Mouse (Mus musculus) lung, embryonic 15.5 days (tissue): Measurements from ENCODE around the gene Igsf3. TPM values are rescaled to one million over a fixed set of nuclear protein-coding genes. Genes with fewer than 3 reads are reported as not detected.

Experiments
- ATAC-seq: fragments of 200-750 bp; cut with Nextera tagmentation; 2 replicates; pipeline ENCODE4 v1.8.0; 2017; ENCODE audit warnings: moderate number of reproducible peaks, borderline replicate concordance; ENCODE audit not compliant: low FRiP score, low TSS enrichment; ENCODE audit errors: extremely low read depth
- H3K27ac ChIP-seq: fragments of 300-500 bp; sonication (generic); 2 replicates; pipeline ENCODE4 v1.5.1; 2015; ENCODE audit warnings: moderate library complexity, mild to moderate bottlenecking, inconsistent platforms
- H3K27me3 ChIP-seq: fragments of 300-500 bp; sonication (generic); 2 replicates; pipeline ENCODE4 v1.6.1; 2015; ENCODE audit warnings: inconsistent platforms
- H3K36me3 ChIP-seq: fragments of 300-500 bp; sonication (generic); 2 replicates; pipeline ENCODE4 v1.6.1; 2015; ENCODE audit warnings: inconsistent platforms
- H3K4me1 ChIP-seq: fragments of 300-500 bp; sonication (generic); 2 replicates; pipeline ENCODE4 v1.6.1; 2015; ENCODE audit warnings: inconsistent platforms
- H3K4me2 ChIP-seq: fragments of 300-500 bp; sonication (generic); 2 replicates; pipeline ENCODE4 v1.6.1; 2015; ENCODE audit warnings: inconsistent platforms, mild to moderate bottlenecking, moderate library complexity
- H3K4me3 ChIP-seq: fragments of 300-500 bp; sonication (generic); 2 replicates; pipeline ENCODE4 v1.5.1; 2015; ENCODE audit warnings: mild to moderate bottlenecking, inconsistent platforms
- H3K9ac ChIP-seq: fragments of 300-500 bp; sonication (generic); 2 replicates; pipeline ENCODE4 v1.6.1; 2015; ENCODE audit warnings: inconsistent platforms
- H3K9me3 ChIP-seq: fragments of 300-500 bp; sonication (generic); 2 replicates; pipeline ENCODE4 v1.6.1; 2016; ENCODE audit warnings: inconsistent platforms
- WGBS: fragments of 180-500 bp; shearing (Covaris S2); methylation state at CpG from one replicate; pipeline ENCODE4 v1.1.7; 2015; 5-methylcytosine and 5-hydroxymethylcytosine counted together
- polyA plus RNA-seq: library from polyadenylated mRNA; unstranded; fragments of >200 nt; fragmentation: Nextera tagmentation; extraction: Ambion mirVana; gene quantifications from 2 replicates; pipeline ENCODE4 v1.2.1, GENCODE M21; 2015

Igsf3 gene
- polyA plus RNA-seq, 1 experiment from 2014 or later: 41.3 TPM

DNA sequence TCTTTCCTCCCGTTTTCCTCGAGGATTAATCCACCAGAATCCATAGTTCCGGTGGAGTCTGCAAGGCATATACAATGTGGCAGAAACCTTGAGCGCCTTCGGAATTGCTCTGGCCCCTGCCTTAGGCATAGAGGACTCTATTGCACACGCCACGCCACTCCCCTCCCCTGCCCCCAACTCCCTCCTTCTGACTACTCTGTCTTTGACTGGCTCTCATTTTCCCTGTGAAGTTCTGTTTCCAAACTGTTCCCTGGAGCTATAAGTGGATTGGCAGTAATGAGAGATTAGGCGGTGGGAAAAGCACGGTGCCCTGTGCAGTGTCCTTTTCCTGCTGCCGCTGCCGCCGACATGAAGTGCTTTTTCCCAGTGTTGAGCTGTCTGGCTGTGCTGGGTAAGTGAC lies 1.2 kb downstream of the Igsf3 start:
- Histone ChIP-seq H3K36me3 (no peaks in the 10 kb centered on the region), H3K4me1 (peaks cover 56% of the 10 kb centered on the region), H3K9ac (peak overlapping the region; percentile 86), H3K4me2 (peak overlapping the region; percentile 95), H3K27ac (peak overlapping the region; percentile 70), H3K4me3 (peak overlapping the region; percentile 87), H3K9me3 (no peaks in the 10 kb centered on the region), H3K27me3 (no peaks in the 10 kb centered on the region)
- peak; percentile 59; the same call in 1 of the 2 replicates for ATAC-seq
- WGBS: under 1% methylated on average over 12 of the region's 12 CpGs

DNA sequence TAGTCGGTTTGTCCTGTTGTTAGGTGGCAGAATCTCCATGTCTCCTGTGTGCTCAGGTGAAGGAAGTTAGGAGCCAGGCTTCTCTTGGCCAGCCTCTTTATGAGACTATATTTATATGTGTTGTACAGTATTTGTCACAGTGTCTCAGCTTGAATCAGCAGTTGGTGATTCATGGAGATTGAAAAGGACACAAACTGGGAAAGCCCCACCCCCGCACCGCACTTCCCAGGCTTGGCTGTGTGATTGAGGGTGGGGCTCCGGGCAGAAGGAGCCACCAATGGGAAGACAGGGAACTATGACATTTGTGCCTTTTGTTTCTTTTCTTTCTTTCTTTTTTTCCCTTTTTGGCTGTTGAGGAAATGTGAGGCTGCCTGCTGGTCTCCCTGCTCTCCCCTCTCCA lies 2.9 kb downstream of the Igsf3 start:
- no peak for ATAC-seq
- H3K36me3 ChIP-seq: no peaks in the 10 kb centered on the region
- H3K4me2 ChIP-seq: peak overlapping the region; percentile 95
- no peak overlapping the region for H3K9ac ChIP-seq
- no peaks in the 10 kb centered on the region for H3K9me3 ChIP-seq
- WGBS: 18% methylated on average over 4 of the region's 4 CpGs
- H3K27me3 ChIP-seq: no peaks in the 10 kb centered on the region
- peak overlapping the region; percentile 2; the same call in 1 of the 2 replicates for H3K4me3 ChIP-seq
- H3K4me1 ChIP-seq: peaks cover 64% of the 10 kb centered on the region
- H3K27ac ChIP-seq: no peak overlapping the region

DNA sequence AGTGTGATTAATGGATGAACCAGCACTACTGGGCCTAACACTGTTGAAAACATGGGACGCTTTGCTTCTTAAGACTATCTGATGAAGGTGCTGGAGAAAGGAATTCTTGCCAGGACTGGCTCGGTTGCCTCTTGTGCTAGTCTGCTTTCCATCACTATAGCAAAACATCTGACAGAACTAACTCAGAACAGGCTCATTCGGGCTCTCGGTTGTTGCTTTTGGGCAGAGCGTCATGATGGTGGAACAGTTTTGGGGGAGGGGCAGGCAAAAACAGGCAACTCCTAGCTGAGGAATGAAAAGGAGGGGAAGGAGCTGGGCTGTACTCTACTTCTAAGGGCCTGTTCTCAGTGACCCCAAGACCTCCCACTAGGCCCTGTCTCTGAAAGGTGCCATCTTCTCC lies 4.8 kb downstream of the Igsf3 start:
- H3K27me3 ChIP-seq: no peaks in the 10 kb centered on the region
- no peak for ATAC-seq
- H3K9ac ChIP-seq: no peak overlapping the region
- H3K4me2 ChIP-seq: no peak overlapping the region
- H3K9me3 ChIP-seq: no peaks in the 10 kb centered on the region
- 62% methylated on average over 5 of the region's 5 CpGs for WGBS
- H3K27ac ChIP-seq: no peak overlapping the region
- H3K36me3 ChIP-seq: no peaks in the 10 kb centered on the region
- H3K4me3 ChIP-seq: no peak overlapping the region
- peaks cover 69% of the 10 kb centered on the region for H3K4me1 ChIP-seq

DNA sequence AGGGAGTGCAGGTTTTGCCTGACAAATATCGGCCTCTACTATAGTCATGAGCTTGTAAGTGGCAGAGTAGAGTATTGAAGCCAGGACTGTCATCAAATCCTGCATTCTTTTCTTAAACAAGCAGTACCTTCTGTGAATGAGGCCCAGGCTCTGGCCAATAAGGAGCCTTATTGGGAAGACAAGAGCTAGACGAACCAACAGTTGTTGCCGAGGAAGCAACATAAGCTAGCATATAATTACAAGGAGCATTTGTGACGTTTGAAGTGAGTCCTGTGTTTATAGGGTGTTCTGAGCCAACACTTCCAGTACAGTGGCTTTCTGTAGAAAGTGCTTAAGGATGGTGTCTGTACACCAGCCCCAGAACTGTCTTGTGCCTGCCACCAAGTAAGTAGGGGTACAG lies 5.9 kb downstream of the Igsf3 start:
- no peak overlapping the region for H3K4me3 ChIP-seq
- H3K27ac ChIP-seq: no peak overlapping the region
- H3K4me1 ChIP-seq: peaks cover 71% of the 10 kb centered on the region
- WGBS: 51% methylated on average over 4 of the region's 4 CpGs
- H3K36me3 ChIP-seq: no peaks in the 10 kb centered on the region
- H3K9me3 ChIP-seq: no peaks in the 10 kb centered on the region
- H3K27me3 ChIP-seq: no peaks in the 10 kb centered on the region
- H3K4me2 ChIP-seq: no peak overlapping the region
- ATAC-seq: no peak
- no peak overlapping the region for H3K9ac ChIP-seq

DNA sequence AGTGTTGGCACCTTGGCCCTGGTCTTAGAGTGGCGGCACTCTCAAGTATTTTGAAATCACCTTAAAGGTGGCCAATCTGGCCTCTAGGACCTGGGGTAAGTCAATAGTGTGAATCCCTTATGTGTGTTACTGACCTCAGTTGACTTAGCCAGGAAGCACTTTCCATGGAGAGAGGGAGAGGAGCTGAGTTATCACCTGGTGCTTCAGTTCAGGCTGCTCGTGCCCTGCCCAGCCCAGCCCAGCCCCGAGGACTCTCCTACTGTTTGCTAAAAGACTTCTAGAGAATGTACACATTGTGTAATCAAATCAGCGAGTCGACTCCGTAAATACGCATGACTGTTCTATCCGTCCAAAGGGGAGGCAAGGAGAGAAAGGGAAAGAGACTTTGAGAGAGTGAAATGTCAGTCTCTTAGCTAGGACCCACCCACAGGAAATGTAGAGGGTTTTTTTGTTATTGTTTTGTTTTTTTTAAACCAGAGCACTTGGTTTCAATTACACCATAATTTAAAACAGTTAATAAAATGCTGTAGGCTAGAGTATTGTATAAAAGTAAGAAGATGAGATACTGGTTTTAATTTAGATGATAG lies 9.6 kb downstream of the Igsf3 start:
- Histone ChIP-seq H3K36me3 (no peaks in the 10 kb centered on the region), H3K4me3 (no peak overlapping the region), H3K4me1 (peaks cover 50% of the 10 kb centered on the region), H3K27me3 (no peaks in the 10 kb centered on the region), H3K4me2 (no peak overlapping the region), H3K9ac (no peak overlapping the region), H3K27ac (no peak overlapping the region), H3K9me3 (no peaks in the 10 kb centered on the region)
- peak; percentile 68; the same call in 1 of the 2 replicates for ATAC-seq
- WGBS: 31% methylated on average over 8 of the region's 8 CpGs

DNA sequence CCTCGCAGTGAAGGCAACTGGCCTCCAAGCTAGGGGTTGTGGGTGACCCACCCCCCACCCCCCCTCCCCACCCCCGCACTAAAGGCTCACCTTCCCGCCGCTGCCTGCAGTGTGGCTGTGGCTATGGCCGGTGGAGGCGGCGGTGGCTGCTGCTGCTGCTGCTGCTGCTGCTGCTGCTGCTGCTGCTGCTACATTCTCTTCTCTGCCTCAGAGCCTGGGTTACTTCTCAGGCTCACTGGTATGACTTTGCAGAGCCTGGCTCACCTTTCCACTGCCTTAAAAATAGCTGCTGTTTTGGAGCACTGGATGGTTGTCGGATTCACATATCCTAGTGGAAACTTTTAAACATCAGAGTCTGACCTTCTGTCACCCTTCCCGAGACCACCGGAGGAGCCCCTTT lies 11.0 kb downstream of the Igsf3 start:
- no peaks in the 10 kb centered on the region for H3K9me3 ChIP-seq
- no peak for ATAC-seq
- no peaks in the 10 kb centered on the region for H3K27me3 ChIP-seq
- no peak overlapping the region for H3K4me2 ChIP-seq
- no peak overlapping the region for H3K9ac ChIP-seq
- no peak overlapping the region for H3K4me3 ChIP-seq
- 11% methylated on average over 9 of the region's 10 CpGs for WGBS
- no peaks in the 10 kb centered on the region for H3K36me3 ChIP-seq
- H3K4me1 ChIP-seq: peaks cover 41% of the 10 kb centered on the region
- H3K27ac ChIP-seq: no peak overlapping the region

DNA sequence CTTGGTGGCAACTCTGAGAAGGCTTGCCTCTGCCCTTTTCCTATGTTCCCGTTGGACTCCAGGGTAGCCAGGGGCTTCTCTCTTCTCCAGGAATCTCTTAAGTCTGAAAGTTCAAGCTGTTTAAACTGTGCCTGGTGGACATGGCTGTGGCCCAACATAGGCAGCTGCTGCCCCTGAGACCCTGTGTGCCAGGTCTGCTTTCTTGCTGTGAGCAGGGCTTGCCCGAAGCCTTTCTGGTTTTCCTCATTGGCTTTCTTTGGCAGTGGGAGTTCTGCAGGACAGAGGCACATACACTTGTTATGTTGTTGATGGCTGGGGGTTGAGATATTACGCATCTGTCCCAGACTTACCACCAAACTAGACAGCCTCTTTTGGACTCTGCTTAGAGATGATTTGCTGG lies 12.7 kb downstream of the Igsf3 start:
- WGBS: 82% methylated on average over 3 of the region's 3 CpGs
- Histone ChIP-seq H3K4me3 (no peak overlapping the region), H3K36me3 (no peaks in the 10 kb centered on the region), H3K9ac (no peak overlapping the region), H3K4me2 (no peak overlapping the region), H3K9me3 (no peaks in the 10 kb centered on the region), H3K27ac (no peak overlapping the region), H3K4me1 (peaks cover 46% of the 10 kb centered on the region), H3K27me3 (no peaks in the 10 kb centered on the region)
- ATAC-seq: no peak

DNA sequence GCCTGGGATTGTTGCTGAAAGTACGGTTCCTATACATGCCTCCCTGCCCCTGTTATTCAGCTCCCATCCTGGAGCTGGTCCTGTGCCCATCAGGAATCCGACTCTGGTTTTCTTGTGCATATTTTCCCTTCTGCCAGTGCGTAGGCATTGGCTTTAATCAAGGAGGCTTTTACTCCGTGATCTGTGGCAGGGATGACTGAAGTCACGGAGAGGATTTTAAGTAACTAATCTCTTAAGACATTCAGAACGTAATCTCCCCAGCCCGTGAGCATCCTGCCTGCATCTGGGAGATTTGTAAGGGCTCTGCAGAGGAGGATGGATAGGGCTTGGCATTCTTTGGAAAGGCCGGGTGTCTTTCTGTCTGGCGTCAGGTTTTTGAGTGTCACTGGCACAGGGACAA lies 13.6 kb downstream of the Igsf3 start:
- H3K4me3 ChIP-seq: no peak overlapping the region
- H3K27me3 ChIP-seq: no peaks in the 10 kb centered on the region
- ATAC-seq: no peak
- H3K4me2 ChIP-seq: no peak overlapping the region
- no peak overlapping the region for H3K27ac ChIP-seq
- peaks cover 55% of the 10 kb centered on the region for H3K4me1 ChIP-seq
- WGBS: 62% methylated on average over 9 of the region's 9 CpGs
- no peak overlapping the region for H3K9ac ChIP-seq
- no peaks in the 10 kb centered on the region for H3K9me3 ChIP-seq
- no peaks in the 10 kb centered on the region for H3K36me3 ChIP-seq

DNA sequence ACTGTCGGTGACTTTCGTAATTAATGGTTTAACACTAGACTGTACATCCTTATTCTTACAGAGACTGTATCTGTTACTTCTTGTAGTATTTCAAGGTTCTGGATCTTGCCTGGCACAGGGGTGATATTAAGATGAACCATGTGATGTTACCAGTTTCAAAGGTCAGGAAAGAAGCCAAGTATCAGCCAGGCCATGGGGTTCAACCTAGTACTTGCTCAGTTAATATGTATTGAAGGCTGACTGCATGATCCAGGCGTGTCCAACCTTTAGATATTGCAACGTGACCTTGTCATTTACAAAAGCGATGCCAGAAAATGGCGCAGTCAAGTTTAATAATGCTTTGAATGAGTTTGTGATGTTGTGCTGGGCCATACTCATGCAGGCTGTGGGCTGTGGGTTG lies 15.1 kb downstream of the Igsf3 start:
- H3K4me3 ChIP-seq: no peak overlapping the region
- H3K36me3 ChIP-seq: no peaks in the 10 kb centered on the region
- no peaks in the 10 kb centered on the region for H3K9me3 ChIP-seq
- no peaks in the 10 kb centered on the region for H3K27me3 ChIP-seq
- peaks cover 64% of the 10 kb centered on the region for H3K4me1 ChIP-seq
- H3K4me2 ChIP-seq: no peak overlapping the region
- no peak for ATAC-seq
- no peak overlapping the region for H3K27ac ChIP-seq
- WGBS: 92% methylated on average over 6 of the region's 6 CpGs
- no peak overlapping the region for H3K9ac ChIP-seq

DNA sequence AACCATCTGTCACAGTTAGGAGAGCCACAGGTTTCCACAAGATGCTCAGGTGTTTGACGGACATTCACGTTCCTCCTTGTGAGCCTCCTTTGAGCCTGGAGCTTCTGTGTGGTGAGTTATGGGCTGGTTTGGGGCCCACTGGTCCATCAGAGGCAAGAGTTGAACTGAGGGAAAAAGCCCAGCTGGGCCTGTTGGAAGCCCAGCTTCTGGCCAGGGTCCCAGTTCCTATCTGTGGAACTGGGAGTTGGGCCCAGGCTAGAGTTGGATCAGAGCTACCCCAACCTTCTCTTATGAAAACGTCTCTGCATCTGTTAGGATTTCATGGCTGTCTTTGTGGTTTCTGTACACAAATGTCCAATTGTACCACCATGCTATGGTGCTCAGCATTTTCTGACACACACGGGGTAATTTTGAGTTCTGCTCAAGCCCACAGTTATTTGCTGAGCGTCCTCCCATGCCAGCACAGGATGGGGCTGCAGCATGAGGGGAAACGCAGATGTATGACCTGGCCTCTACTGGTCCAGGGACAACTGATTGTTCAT lies 16.3 kb downstream of the Igsf3 start:
- H3K9me3 ChIP-seq: no peaks in the 10 kb centered on the region
- peaks cover 68% of the 10 kb centered on the region for H3K4me1 ChIP-seq
- H3K9ac ChIP-seq: no peak overlapping the region
- no peak overlapping the region for H3K4me2 ChIP-seq
- no peak for ATAC-seq
- 72% methylated on average over 6 of the region's 6 CpGs for WGBS
- H3K4me3 ChIP-seq: no peak overlapping the region
- peak overlapping the region; percentile 38; the same call in 1 of the 2 replicates for H3K27ac ChIP-seq
- no peaks in the 10 kb centered on the region for H3K36me3 ChIP-seq
- no peaks in the 10 kb centered on the region for H3K27me3 ChIP-seq

DNA sequence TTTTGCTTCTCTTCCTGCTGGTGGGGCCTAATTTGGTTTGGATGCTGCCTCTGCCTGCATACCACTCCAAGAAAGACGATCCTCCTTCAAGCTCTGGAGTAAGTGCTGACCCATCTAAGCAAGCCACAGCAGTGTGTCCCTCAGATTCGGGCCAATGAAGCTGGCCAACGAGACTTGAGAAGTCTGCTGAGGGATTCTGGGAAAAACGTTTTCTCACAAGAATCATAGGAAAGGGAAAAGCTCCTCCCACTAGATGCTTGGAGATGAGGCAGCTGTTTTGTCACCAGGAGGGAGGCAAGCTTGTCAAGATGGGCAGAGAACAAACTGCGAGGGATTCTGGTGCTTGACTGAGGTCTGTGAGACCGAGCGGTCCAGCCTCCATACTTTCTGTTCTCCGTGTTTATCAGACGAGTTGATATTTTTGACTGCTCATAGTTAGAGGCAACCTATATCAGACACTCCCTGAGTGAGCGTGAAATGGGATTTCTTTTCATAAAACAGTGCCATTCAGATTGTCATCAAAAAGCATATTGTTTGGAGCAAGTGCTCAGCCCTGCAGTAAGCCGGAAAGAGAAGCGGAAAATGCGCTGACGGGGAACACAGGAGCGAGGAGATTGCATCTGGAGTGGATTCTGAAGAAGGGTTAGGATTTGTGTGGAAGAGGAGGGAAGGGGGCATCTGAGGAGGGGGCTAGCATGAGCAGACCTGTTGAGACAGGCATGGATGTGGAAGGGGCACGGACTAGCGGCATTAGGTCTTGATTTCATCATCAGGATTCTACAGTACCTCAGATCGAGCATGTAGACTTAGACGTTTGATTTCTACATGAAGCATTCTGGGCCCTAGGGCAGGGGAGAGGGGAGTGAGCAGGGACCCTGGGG lies 17.0 kb downstream of the Igsf3 start:
- WGBS: 58% methylated on average over 19 of the region's 19 CpGs
- H3K4me1 ChIP-seq: peaks cover 70% of the 10 kb centered on the region
- H3K27ac ChIP-seq: peak overlapping the region; percentile 81
- H3K4me2 ChIP-seq: no peak overlapping the region
- H3K9ac ChIP-seq: no peak overlapping the region
- no peaks in the 10 kb centered on the region for H3K27me3 ChIP-seq
- no peaks in the 10 kb centered on the region for H3K9me3 ChIP-seq
- no peak for ATAC-seq
- no peak overlapping the region for H3K4me3 ChIP-seq
- no peaks in the 10 kb centered on the region for H3K36me3 ChIP-seq

DNA sequence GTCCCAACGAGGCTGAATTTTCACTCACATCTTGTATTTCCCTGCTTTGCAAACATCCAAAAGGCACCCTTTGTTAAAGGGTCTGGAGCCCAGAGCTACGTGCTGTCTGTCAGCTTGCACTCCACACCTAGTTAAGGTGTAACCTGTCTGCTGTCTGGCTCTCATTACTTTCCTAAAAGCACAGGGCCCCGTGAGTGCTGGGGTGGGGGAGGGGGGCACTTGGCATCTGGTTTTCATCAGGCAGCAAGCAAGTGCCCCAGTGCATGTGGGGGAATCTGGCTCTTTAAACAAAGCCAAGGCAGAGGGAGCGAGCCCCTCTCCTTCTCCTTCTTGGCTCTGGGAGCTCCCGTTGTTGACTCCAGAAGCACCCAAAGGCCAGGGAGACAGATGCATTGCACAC lies 18.5 kb downstream of the Igsf3 start:
- 22% methylated on average over 5 of the region's 5 CpGs for WGBS
- peaks cover 73% of the 10 kb centered on the region for H3K4me1 ChIP-seq
- H3K9me3 ChIP-seq: no peaks in the 10 kb centered on the region
- no peak overlapping the region for H3K4me3 ChIP-seq
- no peak for ATAC-seq
- H3K27me3 ChIP-seq: no peaks in the 10 kb centered on the region
- H3K27ac ChIP-seq: peak overlapping the region; percentile 81
- H3K4me2 ChIP-seq: no peak overlapping the region
- H3K36me3 ChIP-seq: no peaks in the 10 kb centered on the region
- no peak overlapping the region for H3K9ac ChIP-seq
